Mouse (Mus musculus): ENCODE results near the gene Ppfia2. TPM values are rescaled to one million over a fixed set of nuclear protein-coding genes. Genes with fewer than 3 reads are reported as not detected.

Ppfia2 gene
- polyA plus RNA-seq (2012; rRNA removed) = 3.7 and 4.6 TPM in 2 replicates

DNA sequence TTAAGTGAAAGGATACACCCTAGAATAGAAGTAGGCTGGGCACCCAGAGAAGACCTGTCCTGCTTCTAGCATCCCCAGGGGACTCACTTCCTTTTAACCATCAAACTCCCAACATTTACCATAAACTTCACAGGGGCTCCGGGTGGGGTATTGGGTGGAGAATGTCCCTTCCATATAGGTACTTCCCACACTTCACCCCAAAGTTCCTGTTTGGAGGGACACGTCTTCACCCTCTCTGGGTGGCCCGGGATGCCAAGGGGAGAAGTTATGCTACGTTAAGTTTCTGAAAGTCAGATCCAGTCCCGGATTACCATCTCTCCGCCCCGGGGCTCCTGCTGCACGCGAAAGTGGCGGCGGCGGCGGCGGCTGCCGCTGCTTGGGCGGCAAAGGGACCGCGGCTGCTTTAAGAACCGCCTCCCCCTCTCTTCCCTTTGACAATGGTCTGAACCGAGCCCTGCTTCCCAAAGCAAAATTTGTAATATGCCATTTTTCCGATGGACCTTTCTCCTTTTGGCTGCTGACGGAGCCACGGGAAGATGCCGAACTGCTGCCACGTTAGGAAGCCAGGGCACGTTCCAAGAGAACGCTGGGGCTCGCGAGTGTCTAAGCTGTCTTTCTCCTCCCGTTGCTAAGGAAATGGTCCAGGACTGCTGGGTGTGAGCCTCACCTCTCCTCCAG lies at the start of gene Ppfia2:
Gene Ppfia2, plus strand, starts transcription at position 485 of the 678 bp plus-strand sequence.

